Mouse (Mus musculus) spleen, postnatal 36 days (tissue): ENCODE results near the gene Raver2.

ENCODE experiments used
- DNase-seq, 2 experiments: peaks; one replicate each; pipeline ENCODE4 v3.0.0; 2022; ENCODE audit warnings: low spot score in 2 of 2, mixed read lengths in 1 of 2

Raver2 gene

GRCm38 (mm10) chr4:101107122-101107521, 38.3 kb downstream of the Raver2 start:
- DNase-seq = no peak

- DNase-seq = no peak
Observed at GRCm38 (mm10) chr4:101121002-101121401, 52.2 kb downstream of the Raver2 start.

GRCm38 (mm10) chr4:101135013-101135412, 66.2 kb downstream of the Raver2 start:
- DNase-seq = no peak

GRCm38 (mm10) chr4:101135909-101136308, 67.1 kb downstream of the Raver2 start:
- no peak for DNase-seq

GRCm38 (mm10) chr4:101137975-101138374, 69.2 kb downstream of the Raver2 start:
- DNase-seq = no peak

- DNase-seq = no peak
Observed at GRCm38 (mm10) chr4:101141768-101142167, 73.0 kb downstream of the Raver2 start.

GRCm38 (mm10) chr4:101143901-101144300, 75.1 kb downstream of the Raver2 start:
- no peak for DNase-seq

- no peak for DNase-seq
Observed at GRCm38 (mm10) chr4:101144361-101144760, 75.6 kb downstream of the Raver2 start.

- DNase-seq = no peak
Observed at GRCm38 (mm10) chr4:101144790-101145189, 76.0 kb downstream of the Raver2 start.

GRCm38 (mm10) chr4:101146047-101146745, 77.4 kb downstream of the Raver2 start:
- DNase-seq = peak; percentile 30 to 64

- DNase-seq = no peak
Observed at GRCm38 (mm10) chr4:101146891-101147655, 78.3 kb downstream of the Raver2 start.

GRCm38 (mm10) chr4:101155541-101155940, 86.8 kb downstream of the Raver2 start:
- DNase-seq = peak; percentile 36 to 38

- no peak for DNase-seq
Observed at GRCm38 (mm10) chr4:101157476-101157875, 88.7 kb downstream of the Raver2 start.

- DNase-seq = no peak
Observed at GRCm38 (mm10) chr4:101158282-101158681, 89.5 kb downstream of the Raver2 start.

- no peak for DNase-seq
Observed at GRCm38 (mm10) chr4:101159191-101159764, 90.5 kb downstream of the Raver2 start.

- no peak for DNase-seq
Observed at GRCm38 (mm10) chr4:101160821-101161220, 92.0 kb downstream of the Raver2 start.

- DNase-seq = no peak
Observed at GRCm38 (mm10) chr4:101164189-101164588, 95.4 kb downstream of the Raver2 start.

GRCm38 (mm10) chr4:101164673-101165072, 95.9 kb downstream of the Raver2 start:
- no peak for DNase-seq

GRCm38 (mm10) chr4:101165776-101166175, 97.0 kb downstream of the Raver2 start:
- no peak for DNase-seq

GRCm38 (mm10) chr4:101167777-101168176, 99.0 kb downstream of the Raver2 start:
- no peak for DNase-seq

GRCm38 (mm10) chr4:101168189-101168778, 99.5 kb downstream of the Raver2 start:
- peak; percentile 62 to 64 for DNase-seq

GRCm38 (mm10) chr4:101172738-101173137, 104.0 kb downstream of the Raver2 start:
- DNase-seq = peak; percentile 51 to 61
